Mouse (Mus musculus) kidney, adult 8-10 months (tissue): Measurements from ENCODE around the gene Cenpa.
A peak's percentile ranks its signal among the peaks of the same experiment; 100 is the strongest.

Experiments used
- DNase-seq, 2 experiments: peaks; one replicate each; pipeline ENCODE4 v3.0.0; 2022

Cenpa gene

DNA sequence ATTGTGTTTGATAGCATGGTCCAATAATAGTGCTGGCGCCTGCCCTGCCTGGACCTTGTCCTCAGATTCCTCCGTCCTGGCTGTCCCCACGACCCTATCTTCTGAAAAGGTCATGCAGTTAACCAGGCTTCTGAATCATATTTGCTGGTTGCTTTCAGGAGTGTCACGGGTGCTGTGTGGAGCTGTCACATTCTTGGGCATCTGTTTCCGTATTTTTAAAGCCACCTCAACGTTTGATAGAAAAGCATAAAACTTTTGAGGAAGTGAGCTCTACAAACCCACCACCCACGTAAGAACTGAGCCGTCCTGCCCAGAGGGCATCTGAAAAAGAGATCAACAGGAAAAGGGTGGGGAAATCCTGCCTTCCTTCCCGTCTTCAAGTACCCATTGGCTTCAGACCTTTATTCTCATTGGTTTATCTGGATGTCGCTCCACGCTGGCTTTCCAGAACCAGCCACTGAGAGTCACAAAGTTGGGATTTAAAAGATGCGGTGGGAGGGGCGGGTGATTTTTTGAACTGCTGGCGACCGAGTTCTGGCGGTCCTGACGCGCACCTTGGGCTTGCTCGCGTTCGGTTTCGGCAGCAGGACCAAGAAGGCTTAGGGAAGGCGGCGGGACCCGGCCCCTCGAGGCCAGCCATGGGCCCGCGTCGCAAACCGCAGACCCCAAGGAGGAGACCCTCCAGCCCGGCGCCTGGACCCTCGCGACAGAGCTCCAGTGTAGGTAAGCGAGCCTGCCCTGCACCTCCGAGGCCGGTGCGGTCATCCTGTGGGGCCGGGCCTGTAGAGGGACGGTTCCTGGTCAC is at the start of gene Cenpa:
Gene Cenpa, plus strand, starts transcription at position 387 of the 805 bp plus-strand sequence.
- DNase-seq: peak; percentile 94 to 97

DNA sequence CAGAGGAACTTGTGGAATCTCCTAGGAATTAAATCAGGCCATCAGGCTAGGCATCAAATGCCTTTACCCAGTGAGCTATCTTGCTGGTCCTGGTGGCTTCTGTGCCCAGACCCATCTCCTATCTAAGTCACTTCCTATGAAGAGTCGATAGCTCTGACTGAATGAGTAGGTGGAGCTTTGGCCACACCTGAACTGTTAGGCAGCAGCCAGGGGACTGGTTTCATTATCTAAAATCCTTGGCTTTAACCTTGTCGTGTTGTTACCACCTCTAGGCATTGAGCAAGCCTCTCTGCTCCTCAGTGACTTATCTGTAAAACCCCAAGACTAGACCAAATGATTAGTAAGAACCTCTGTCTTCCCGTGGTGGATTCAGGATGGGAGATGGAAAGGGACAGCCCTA is 49.2 kb upstream of the Cenpa start:
- DNase-seq: no peak

DNA sequence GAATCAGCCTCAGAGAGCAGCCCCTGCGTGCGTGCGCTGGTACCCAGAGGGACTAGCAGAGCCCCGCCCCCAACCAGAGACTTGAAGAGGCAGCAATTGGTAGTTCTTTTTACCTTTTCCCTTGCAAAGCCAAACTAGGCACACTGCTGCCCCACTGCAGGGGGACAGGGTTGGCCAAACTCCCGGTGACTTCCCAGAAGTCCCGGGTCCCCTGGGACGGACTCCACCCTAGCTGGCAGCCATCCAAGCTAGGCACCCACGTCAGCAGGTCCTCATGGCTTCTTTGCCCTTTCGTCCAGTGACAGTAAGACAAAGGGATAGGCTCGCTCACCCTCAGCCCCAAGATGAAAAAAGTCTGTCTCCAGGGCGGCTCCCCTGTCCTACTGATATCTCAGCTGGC is 48.7 kb upstream of the Cenpa start:
- DNase-seq: peak; percentile 44 to 52

DNA sequence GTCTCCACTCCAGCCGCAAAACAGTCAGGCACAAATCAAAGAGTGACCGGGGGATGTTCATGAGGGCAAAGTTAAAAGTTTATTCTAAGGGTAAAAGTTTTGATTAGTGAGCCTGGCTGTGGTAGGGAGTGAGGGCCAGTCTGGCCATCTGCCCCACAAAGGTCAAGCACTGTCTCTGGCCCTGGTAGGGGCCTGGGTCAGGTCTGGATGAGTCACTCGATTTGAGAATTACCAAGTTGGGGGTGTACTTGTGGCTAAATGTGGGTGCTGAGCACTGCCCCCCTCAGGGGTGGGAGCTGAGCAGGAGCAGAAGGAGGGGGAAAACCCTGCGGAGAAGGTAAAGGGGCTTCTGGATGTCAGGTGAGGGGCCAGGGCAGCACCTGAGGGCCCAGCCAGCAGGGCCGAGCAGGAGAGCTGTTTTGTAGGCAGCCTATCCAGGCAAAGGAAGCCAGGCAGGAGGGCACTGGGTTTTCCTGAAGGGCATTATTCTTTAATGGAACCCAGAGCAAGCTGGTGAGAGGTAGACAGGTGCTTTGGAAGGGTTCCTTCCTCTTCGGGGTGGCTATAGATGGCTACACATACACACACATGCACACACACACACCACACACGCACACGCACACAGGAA is 48.1 kb upstream of the Cenpa start:
- no peak for DNase-seq

DNA sequence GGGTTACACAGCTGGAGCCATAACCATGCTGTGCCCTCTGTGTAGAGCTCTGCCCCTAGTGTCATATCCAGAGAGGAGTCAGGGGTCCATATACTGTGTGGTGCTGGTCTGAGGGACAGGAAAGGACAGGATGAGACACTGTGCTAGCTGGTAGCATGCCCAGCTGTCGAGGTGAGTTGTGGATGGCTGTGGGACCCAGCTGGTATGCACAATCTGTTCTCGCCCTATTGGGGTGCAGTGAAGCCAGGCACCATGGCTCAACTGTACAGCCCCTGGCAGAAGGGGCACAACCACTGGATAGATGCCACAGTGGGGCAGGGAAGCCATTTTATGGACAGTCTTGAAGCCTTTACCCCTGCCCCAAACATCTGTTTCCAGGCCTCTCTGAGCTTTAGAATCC is 47.4 kb upstream of the Cenpa start:
- no peak for DNase-seq

DNA sequence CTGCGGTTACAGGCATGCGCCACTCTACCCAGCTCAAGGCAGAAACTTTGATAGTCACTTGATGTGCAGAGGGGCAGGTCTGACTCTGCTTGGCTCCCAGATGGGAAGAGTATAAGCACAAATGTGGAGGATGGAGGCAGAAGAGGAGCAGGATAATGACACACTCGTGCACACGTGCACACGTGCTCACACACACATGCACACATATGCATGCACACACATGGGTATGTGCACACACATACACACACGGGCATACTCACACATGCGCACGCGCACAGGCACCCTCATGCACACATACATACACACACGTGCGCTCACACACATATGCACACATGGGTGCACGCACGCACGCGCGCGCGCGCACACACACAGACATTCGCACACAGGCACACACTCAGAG is 46.0 kb upstream of the Cenpa start:
- DNase-seq: no peak

DNA sequence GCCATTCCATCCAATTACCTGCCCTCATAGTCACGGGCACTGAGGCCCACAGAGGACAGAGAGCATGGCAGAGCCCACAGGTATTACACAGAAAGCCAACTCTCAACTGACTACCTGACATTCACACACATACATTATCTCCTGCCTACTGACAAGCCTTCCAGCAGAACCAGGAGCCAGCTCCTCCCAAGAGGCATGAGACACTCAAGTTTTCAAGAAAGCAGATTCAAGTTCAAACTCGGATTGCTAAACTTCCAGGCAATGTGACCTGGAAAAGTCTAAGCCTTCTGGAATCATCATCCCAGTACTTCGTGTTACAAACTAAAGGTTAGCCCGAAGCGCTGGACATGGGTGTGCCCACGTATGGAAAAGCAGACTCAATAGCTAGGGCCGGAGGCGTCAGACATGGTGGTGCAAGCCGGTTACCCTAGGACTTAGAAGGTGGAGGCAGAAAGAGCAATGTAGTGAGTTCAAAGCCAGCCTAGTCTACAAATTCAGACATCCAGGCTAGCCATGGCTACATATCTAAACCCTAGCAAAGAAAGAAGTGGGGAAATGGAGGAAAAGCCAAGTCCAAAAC is 45.3 kb upstream of the Cenpa start:
- DNase-seq: no peak

DNA sequence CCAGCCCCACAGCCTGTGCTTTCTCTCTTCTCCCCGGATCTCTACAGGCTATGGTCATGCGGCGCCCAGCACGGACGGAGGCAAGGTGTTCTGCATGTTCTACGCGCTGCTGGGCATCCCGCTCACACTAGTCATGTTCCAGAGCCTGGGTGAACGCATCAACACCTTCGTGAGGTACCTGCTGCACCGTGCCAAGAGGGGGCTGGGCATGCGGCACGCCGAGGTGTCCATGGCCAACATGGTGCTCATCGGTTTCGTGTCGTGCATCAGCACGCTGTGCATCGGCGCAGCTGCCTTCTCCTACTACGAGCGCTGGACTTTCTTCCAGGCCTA is 44.8 kb upstream of the Cenpa start:
- DNase-seq: no peak

DNA sequence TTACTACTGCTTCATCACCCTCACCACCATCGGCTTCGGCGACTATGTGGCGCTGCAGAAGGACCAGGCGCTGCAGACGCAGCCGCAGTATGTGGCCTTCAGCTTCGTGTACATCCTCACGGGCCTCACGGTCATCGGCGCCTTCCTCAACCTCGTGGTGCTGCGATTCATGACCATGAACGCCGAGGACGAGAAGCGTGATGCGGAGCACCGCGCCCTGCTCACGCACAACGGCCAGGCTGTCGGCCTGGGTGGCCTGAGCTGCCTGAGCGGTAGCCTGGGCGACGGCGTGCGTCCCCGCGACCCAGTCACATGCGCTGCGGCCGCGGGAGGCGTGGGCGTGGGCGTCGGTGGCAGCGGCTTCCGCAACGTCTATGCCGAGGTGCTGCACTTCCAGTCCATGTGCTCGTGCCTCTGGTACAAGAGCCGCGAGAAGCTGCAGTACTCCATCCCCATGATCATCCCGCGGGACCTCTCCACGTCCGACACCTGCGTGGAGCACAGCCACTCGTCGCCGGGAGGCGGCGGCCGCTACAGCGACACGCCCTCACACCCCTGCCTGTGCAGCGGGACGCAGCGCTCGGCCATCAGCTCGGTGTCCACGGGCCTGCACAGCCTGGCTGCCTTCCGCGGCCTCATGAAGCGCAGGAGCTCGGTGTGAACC is 44.3 kb upstream of the Cenpa start:
- no peak for DNase-seq

DNA sequence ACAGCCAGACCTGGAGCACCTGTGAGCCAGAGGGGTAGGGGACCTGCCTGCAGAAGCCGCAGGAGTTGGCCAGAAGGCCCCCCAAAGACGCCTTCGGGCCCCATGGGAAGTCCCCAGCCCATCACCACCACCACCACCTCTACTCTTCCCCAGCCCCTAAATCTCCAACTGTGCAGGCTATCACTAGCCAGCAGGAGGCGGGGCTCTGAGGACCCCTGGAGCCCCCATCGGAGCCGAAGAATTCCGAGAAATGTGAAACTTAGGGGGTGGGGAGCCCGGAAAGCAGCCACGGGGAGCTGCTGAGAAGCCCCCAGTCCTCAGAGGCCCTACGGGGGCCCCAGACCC is 43.8 kb upstream of the Cenpa start:
- DNase-seq: no peak

DNA sequence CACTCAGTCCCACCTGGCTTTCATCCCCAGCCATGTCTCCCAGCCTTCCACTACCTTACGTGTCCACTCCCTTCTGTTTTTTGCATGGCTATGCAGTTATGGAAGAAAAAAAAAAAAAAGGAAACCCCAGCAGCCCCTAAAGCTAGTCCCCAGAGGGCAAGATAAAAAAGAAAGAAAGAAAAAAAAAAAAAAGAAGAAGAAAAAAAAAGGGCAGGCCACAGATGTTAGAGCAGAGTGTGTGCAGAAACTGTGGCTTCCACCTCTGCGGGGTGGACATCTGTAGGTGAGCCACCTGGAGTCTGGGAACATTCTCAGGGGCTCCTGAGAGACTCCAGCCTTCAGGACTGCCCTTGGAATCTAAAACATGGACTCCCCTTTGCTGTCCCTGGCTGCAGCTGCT is 43.2 kb upstream of the Cenpa start:
- no peak for DNase-seq

DNA sequence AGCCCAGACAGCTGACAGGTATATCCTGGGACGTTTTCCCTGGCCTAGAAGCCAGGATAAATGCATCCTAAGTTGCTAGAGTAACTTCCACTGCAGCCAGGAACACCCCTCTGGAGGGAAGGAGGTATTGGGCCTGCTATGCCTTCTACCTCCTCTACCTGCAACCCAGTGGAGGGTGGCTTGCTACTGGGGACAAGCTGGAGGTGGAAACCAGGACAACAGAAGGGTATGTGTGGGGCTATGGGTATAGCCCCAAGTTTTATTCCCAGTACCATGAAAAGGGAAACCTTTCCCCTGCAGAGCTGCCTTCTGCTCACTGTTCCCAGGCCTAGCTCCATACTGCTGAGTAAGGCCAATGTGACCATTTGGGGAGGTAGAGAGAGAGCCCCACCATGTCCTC is 42.3 kb upstream of the Cenpa start:
- DNase-seq: no peak

DNA sequence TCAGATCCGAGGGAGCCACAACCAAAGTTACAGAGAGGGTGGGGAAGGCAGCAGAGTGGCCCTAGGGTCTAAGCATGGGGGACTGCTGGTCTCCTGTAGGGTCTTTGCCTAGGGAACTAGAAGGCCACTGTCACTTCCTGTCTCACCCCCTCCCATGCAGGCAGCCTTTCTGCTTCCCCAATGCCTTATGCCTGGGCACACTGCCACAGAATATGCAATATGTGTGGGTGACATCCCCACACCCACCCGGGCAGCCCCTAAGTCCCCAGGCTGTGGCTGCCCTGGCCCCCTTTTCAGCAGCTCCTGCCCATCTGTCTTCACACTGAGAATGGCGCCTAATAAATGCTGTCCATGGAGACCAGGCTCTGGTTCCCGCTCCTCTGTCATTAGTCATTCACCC is 41.7 kb upstream of the Cenpa start:
- DNase-seq: no peak

DNA sequence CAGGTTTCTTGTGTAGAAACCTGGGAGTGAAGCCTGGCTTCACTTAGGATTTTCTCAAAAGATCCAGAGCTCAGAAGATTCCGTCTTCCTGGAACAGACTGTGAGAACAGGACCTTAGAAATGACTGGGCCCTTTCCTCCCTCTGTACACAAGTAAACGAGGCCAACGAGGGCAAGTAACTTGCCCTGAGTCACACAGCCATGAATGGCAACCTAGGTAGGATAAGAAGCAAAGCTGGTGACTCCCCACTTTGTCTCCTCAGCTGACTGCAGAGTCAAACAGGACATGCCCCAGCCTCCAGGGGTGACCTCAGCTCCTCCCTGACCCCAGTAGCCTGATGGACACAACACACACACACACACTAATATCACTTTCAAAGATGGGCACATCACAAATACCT is 41.2 kb upstream of the Cenpa start:
- no peak for DNase-seq

DNA sequence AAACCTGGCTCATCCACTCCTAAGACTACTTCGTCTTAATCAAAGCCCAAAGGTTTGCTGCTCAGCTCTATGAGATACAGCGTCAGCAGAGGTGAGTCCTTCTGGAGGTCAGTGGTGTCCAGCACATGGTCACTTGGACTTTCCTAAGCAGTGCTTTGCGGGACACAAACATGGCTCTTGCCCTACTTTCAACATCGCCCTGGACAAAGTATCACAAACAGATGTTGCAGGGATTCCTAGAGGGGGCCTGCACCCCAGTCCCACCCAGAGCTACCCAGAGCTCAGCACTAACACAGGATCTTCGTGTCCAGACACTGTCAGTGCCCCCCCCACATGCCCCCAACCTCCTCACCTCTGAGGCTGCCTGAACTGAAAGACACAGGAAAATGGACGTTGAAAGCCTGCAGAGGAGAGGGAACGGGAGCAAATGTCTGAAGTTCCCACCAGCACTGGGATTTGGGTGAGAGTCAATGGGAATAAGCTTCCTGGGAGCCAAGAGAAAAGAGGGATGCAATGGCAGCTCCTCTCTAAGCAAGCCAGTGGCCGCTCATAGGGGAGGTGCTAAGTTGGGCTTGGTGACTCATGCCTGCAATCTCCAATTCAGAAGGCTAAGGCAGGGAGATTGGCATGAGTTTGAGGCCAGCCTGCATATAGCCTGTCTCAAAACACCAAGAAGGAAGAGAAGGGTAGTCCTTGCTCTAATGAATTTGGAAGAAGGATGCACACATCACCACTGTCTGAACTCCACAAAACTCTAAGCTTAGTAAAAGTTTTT is 40.1 kb upstream of the Cenpa start:
- DNase-seq: no peak

DNA sequence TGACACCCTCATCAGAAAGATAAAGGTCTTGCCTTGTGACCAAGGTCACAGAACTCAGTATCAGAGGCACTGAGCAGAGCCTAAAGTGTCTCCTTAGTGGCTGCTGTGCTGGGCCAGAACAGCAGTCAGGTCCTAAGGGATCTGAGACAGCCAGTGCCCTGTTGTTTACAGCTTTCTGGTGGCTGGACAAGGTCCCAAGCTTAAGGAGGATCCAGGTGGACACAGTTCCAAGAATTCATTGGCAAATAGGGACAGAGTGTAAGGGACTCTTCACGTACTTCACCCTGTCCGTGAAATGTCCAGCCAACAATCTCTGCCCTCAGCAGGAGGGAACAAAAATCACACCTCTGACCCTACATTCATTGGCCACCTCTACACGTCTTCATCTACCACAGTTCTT is 38.1 kb upstream of the Cenpa start:
- no peak for DNase-seq

DNA sequence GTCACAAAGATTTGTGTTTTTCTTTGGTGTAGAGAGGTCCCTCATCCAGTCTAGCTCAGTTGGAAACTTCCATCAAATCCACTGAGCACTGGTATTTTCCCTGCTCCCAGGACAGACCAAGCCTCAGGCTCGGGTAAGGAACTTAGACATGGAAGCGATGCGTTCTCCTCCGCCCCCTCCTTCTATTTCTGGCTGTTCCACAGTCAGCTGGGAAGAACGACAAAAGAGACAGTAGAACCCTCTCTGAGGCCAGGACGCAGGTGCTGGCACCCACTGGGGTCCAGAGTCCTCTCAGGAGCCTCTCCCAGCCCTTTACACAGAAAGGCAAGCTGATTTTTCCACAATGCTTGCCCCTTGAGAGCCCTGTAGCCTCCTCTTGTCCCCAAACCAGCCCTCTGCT is 36.2 kb upstream of the Cenpa start:
- no peak for DNase-seq

DNA sequence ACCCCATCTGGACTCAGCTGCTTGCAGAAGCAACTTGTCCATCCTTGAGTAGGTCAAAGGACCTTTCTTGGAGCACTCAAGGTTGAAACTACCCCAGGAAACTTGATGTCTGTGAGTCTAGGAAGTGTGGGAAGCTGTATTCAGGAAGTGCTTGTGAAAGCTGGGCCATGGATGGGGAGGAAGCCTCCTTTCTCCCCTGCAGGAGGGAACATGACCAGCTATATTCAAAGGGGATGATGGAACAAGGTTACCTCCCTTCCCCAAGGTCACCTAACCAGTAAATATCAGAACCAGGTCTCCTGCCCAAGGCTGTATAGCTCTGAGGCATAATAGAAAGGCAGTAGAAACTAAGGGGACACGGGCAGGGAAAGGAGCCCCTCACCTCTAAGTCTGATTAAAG is 34.4 kb upstream of the Cenpa start:
- no peak for DNase-seq

DNA sequence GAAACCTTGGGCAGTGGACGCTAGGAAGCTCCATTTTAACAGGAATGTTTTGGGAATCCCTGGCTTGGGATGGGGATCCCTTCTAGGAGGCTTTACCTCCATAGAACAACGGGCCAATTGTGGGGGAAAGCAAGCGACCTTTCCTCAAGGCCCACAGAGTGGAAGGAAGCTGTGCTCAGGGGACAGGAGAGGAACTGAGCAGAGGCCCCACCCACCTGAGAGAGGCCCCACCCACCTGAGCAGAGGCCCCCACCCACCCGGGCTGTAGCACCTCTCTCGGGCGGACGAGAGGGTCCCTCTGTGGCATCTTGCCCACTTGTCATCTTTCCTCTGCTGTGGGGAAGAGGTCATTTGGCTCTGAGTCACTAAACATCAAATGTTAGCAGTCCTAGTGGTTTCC is 29.6 kb upstream of the Cenpa start:
- no peak for DNase-seq

DNA sequence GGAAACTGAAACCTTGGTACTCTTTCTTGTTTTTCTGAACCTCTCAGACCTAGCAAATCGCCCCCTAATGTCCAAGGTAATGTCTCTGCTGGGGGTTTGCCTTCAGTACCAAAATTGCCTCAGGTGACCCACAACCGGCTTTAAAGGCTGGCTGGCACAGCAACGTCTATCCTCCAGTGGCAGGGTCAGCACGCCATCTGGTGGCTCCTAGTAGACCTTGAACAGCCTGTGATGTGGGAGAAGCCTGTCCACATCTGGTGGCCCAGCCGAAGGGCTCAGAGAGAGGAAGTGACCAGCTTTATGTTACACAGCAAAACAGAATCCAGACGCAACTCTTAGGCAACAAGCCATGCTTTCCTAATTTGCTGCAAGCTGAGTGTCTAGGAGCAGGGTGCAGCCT is 28.5 kb upstream of the Cenpa start:
- DNase-seq: peak; percentile 71 to 87

DNA sequence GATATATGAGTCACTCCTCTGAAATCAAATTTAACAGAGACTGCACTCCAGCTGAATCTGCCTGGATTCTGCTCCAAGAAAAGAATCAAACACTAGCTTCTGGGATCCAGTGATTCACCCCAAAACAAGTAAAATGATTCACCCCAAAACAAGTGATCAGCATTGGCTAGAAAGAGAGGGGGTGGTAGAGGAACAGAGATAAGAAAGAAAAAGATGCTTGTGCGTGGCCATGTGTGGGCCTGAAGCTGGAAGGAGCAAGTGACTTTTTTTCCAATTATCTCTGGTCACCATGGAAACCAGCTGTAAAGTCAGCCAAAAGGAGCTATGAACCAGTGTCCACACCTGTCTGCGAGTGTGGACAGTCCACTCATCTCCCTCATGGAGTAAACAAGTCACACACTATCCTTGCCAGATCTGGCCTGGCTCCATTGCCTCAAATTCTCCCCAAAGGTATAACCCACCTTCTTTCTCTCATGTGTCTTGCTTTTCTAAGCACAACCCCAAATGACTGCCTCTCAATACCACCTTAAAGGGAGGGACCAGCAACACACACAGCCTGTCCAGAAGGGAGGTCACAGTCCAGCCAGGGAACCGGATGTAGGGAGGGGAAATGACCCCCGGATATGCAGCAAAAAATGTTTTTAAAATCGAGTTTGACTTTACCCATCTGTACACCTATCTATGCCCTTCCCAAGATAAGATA is 22.9 kb upstream of the Cenpa start:
- DNase-seq: no peak

DNA sequence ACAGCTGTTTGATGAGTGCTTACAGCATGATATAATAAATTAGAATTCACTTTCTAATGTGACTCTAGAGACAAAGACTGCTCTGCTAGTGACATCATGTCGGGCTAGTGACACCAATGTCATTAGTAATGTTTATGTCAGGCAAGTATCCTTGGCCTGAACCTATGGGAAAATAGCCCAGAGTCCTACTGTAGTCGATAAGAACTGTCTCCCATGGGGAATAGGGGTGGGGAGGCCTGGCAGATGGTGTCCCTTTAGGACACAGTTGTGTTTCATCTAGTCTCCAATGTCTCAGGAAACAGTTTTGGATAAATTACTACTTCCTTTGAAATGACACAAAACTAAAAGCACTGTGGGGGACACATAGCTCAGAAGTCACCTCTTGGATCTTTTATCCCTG is 20.5 kb upstream of the Cenpa start:
- peak; percentile 37 to 40 for DNase-seq

DNA sequence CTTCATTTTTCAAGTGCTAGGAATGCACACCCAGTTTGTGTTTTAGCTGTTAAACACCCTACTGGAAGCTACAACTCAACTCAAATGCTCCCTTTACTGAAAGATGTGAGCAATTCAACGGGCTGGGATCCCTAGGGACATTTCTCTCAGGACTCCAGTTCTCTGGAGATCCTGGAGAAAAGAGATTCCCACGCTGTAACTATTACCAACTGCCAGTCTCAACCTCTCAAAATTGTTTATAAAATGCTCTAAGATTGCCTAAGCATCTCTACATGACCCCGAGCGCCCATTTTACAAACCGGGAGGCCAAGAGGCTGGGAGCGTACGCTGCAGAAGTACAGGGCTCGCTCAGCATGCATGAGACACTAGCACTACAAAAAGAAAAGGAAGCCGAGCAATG is 19.2 kb upstream of the Cenpa start:
- no peak for DNase-seq
